Mouse (Mus musculus): ENCODE measurements around the gene Exosc8. TPM values are rescaled to one million over a fixed set of nuclear protein-coding genes. Genes with fewer than 3 reads are reported as not detected.

The Exosc8 gene
- polyA plus RNA-seq, 1 experiment from 2014 or later = 101 TPM

- H3K9me3 ChIP-seq (replicated peaks; ENCODE audit: control insufficient read depth, low read length) = no peaks in the 10 kb centered on the region
- peaks cover 60% of the 10 kb centered on the region for H3K36me3 ChIP-seq (ENCODE audit: control insufficient read depth, insufficient read depth, low read length)
- DNase-seq (ENCODE audit: low spot score) (no peak), ATAC-seq (no peak)
- no peak overlapping the region for H3K4me3 ChIP-seq (ENCODE audit: low read depth, low read length)
- no peak overlapping the region for H3K9ac ChIP-seq (ENCODE audit: low read length)
- no peak overlapping the region for H3K4me2 ChIP-seq (ENCODE audit: low read length)
- H3K4me1 ChIP-seq (ENCODE audit: control insufficient read depth, insufficient read depth, low read length) = no peaks in the 10 kb centered on the region
- H3K27ac ChIP-seq (ENCODE audit: low read depth, low read length) = no peak overlapping the region
- WGBS = 93% methylated on average over 5 of the region's 5 CpGs
- H3K27me3 ChIP-seq (replicated peaks; ENCODE audit: control insufficient read depth, insufficient read depth, low read length) = no peaks in the 10 kb centered on the region
These were observed 35.4 kb downstream of the Exosc8 start for GRCm38 (mm10) chr3:54699759-54700301.

- Histone ChIP-seq H3K27ac (ENCODE audit: low read depth, low read length) (peak overlapping the region; percentile 59), H3K27me3 (replicated peaks; ENCODE audit: control insufficient read depth, insufficient read depth, low read length) (no peaks in the 10 kb centered on the region), H3K9me3 (replicated peaks; ENCODE audit: control insufficient read depth, low read length) (no peaks in the 10 kb centered on the region), H3K4me2 (ENCODE audit: low read length) (peak overlapping the region; percentile 61), H3K4me1 (ENCODE audit: control insufficient read depth, insufficient read depth, low read length) (no peaks in the 10 kb centered on the region), H3K36me3 (ENCODE audit: control insufficient read depth, insufficient read depth, low read length) (peaks cover 23% of the 10 kb centered on the region), H3K4me3 (ENCODE audit: low read depth, low read length) (peak overlapping the region; percentile 69), H3K9ac (ENCODE audit: low read length) (peak overlapping the region; percentile 73)
- ATAC-seq = no peak; the same call in 1 of the 2 replicates
- WGBS = under 1% methylated on average over 8 of the region's 8 CpGs
- no peak for DNase-seq (ENCODE audit: low spot score)
These were observed 42.2 kb downstream of the Exosc8 start for GRCm38 (mm10) chr3:54693056-54693415.

DNA sequence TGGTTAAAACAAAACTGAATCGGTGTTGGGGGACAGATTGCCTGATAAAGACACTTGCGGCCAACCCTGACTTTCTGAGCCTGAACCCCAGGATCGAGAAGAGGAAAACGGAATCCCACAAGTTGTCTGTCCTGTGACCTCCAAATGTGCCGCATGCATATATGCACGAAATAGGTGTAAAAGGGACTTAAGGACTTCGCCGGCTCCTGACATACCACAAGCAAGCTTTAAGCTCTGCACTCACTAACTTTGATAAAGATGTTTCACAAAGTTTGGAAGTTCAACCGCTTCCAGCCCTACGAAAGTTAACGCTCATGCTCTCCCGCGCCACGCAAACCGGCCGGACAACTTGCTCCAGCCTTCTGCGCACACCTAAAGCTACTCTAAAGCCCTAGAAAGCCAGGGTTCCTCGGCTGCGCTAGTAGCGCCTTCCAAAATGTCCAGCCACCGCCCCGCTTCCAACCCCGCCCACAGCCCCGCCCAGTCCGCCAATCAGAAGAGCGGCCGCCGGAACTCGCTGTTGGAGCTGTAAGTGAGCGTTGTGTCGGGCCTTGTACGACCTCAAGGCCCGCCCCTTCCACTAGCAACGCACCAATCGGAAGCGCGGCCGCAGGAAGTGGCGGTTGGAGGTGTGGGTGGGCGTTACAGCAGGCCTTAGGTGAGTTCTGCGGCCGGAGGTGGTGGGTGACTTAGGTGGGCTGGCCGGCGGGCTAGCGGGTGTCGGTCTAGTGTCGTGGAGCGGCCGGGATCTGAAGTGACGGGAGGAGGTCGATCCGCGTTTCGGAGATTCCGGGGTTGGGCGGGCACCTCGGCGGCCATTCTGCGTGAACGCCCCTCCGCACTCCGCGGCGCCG lies 42.8 kb downstream of the Exosc8 start, which contains the start of gene Supt20:
Supt20 (plus strand) TSS at position 606 of the 854 bp plus-strand sequence.
- DNase-seq (ENCODE audit: low spot score) (peak; percentile 98), ATAC-seq (peak; percentile 100)
- H3K9ac ChIP-seq (ENCODE audit: low read length) = peak within 1 kb of the TSS; percentile 73
- H3K27me3 ChIP-seq (replicated peaks; ENCODE audit: control insufficient read depth, insufficient read depth, low read length) = no peaks in the 10 kb centered on the region
- peak within 1 kb of the TSS; percentile 69 for H3K4me3 ChIP-seq (ENCODE audit: low read depth, low read length)
- peaks cover 20% of the 10 kb centered on the region for H3K36me3 ChIP-seq (ENCODE audit: control insufficient read depth, insufficient read depth, low read length)
- 2% methylated on average over 65 of the region's 65 CpGs for WGBS
- H3K27ac ChIP-seq (ENCODE audit: low read depth, low read length) = peak within 1 kb of the TSS; percentile 59
- no peaks in the 10 kb centered on the region for H3K9me3 ChIP-seq (replicated peaks; ENCODE audit: control insufficient read depth, low read length)
- H3K4me1 ChIP-seq (ENCODE audit: control insufficient read depth, insufficient read depth, low read length) = no peaks in the 10 kb centered on the region
- peak within 1 kb of the TSS; percentile 69 for H3K4me2 ChIP-seq (ENCODE audit: low read length)

- ATAC-seq = no peak
- 53% methylated on average over 2 of the region's 2 CpGs for WGBS
- Histone ChIP-seq H3K4me3 (ENCODE audit: low read depth, low read length) (no peak overlapping the region), H3K36me3 (ENCODE audit: control insufficient read depth, insufficient read depth, low read length) (no peaks in the 10 kb centered on the region), H3K27ac (ENCODE audit: low read depth, low read length) (no peak overlapping the region), H3K27me3 (replicated peaks; ENCODE audit: control insufficient read depth, insufficient read depth, low read length) (no peaks in the 10 kb centered on the region), H3K4me2 (ENCODE audit: low read length) (no peak overlapping the region), H3K4me1 (ENCODE audit: control insufficient read depth, insufficient read depth, low read length) (no peaks in the 10 kb centered on the region), H3K9ac (ENCODE audit: low read length) (no peak overlapping the region), H3K9me3 (replicated peaks; ENCODE audit: control insufficient read depth, low read length) (no peaks in the 10 kb centered on the region)
- peak; percentile 68 for DNase-seq (ENCODE audit: low spot score)
These were observed 46.1 kb downstream of the Exosc8 start for GRCm38 (mm10) chr3:54689091-54689490.

DNA sequence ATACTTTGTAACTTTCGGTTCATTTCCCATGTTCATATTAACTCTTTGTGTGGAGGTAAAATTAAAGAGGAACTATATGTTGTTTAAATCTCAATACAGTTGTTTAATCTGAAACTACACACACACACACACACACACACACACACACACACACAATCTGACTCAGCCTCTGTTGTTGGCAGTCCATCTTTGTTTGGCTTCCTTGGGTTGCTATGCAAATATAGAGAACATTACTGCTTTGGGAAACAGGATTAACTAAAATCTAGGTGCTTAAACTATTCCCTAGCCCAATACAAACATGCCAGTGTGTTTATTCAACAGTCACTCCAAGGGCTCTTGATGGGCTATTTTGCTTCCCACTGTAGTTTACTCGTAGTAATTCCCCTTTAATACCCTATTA lies 47.9 kb downstream of the Exosc8 start:
- WGBS = 56% methylated on average over 2 of the region's 2 CpGs
- no peak for DNase-seq (ENCODE audit: low spot score)
- no peak for ATAC-seq
- Histone ChIP-seq H3K27ac (ENCODE audit: low read depth, low read length) (no peak overlapping the region), H3K27me3 (replicated peaks; ENCODE audit: control insufficient read depth, insufficient read depth, low read length) (no peaks in the 10 kb centered on the region), H3K36me3 (ENCODE audit: control insufficient read depth, insufficient read depth, low read length) (no peaks in the 10 kb centered on the region), H3K4me1 (ENCODE audit: control insufficient read depth, insufficient read depth, low read length) (no peaks in the 10 kb centered on the region), H3K9me3 (replicated peaks; ENCODE audit: control insufficient read depth, low read length) (no peaks in the 10 kb centered on the region), H3K9ac (ENCODE audit: low read length) (no peak overlapping the region), H3K4me3 (ENCODE audit: low read depth, low read length) (no peak overlapping the region), H3K4me2 (ENCODE audit: low read length) (no peak overlapping the region)

DNA sequence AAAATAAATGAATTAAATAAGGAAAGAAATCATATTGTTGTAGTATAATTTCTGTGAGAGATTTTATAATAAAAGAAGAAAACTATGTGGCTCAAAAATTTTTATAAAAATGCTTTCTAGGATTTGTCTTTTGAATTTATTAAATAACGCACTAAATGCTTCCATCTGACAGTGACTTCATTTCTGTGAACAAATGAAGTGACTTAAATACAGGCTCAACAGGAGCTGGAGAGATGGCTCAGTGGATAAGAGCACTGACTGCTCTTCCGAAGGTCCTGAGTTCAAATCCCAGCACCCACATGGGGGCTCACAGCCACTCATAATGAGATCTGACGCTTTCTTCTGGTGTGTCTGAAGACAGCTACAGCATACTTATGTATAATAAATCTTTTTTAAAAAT lies 50.0 kb downstream of the Exosc8 start:
- ATAC-seq (no peak), DNase-seq (ENCODE audit: low spot score) (no peak)
- H3K4me3 ChIP-seq (ENCODE audit: low read depth, low read length) = no peak overlapping the region
- H3K27me3 ChIP-seq (replicated peaks; ENCODE audit: control insufficient read depth, insufficient read depth, low read length) = no peaks in the 10 kb centered on the region
- WGBS = 92% methylated on average over 3 of the region's 3 CpGs
- no peak overlapping the region for H3K4me2 ChIP-seq (ENCODE audit: low read length)
- no peaks in the 10 kb centered on the region for H3K4me1 ChIP-seq (ENCODE audit: control insufficient read depth, insufficient read depth, low read length)
- H3K36me3 ChIP-seq (ENCODE audit: control insufficient read depth, insufficient read depth, low read length) = no peaks in the 10 kb centered on the region
- H3K9ac ChIP-seq (ENCODE audit: low read length) = no peak overlapping the region
- H3K27ac ChIP-seq (ENCODE audit: low read depth, low read length) = no peak overlapping the region
- no peaks in the 10 kb centered on the region for H3K9me3 ChIP-seq (replicated peaks; ENCODE audit: control insufficient read depth, low read length)

DNA sequence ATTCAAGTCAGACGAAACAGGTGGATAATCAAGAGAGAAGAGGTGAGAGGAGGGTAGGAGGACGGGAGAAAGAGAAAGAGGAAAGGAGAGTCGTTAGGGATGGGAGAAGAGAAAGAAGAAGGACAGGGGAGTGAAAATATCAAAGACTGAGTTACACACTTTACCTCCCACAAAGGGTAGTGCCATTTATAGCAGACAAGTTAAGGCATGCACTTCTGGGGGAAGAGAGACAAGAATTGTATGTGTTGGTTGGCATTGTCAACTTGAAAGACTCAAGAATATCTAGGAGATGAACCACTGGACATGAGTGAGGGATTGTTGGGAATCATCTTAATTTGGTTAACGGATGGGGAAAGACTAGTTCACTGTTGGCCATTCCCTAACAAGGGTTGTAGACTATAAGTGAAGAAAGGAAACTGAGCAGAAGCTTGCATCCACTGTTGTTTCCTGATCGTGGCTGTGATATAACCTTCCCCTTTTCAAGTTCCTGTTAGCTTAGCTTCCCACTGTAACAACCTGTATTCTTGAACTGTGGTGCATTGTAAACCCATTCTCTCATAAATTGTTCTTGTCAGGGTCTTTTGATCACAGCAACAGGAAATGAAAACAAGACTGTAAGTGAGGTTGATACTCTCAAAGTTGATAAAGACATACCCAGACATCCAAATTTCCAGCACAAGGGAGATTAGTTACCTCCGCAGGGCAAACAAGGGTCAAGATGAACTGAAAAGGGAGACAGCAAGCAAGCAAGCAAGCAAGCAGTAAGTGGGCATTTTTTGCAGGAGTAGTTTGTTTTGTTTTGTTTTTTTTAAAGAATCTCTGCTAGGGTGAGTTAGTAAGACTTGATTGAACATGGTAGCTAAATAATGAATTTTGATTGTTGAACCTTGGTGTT lies 53.6 kb downstream of the Exosc8 start:
- 78% methylated on average over 6 of the region's 6 CpGs for WGBS
- H3K4me3 ChIP-seq (ENCODE audit: low read depth, low read length) = no peak overlapping the region
- no peaks in the 10 kb centered on the region for H3K27me3 ChIP-seq (replicated peaks; ENCODE audit: control insufficient read depth, insufficient read depth, low read length)
- H3K9ac ChIP-seq (ENCODE audit: low read length) = no peak overlapping the region
- no peaks in the 10 kb centered on the region for H3K9me3 ChIP-seq (replicated peaks; ENCODE audit: control insufficient read depth, low read length)
- H3K4me1 ChIP-seq (ENCODE audit: control insufficient read depth, insufficient read depth, low read length) = no peaks in the 10 kb centered on the region
- no peak overlapping the region for H3K4me2 ChIP-seq (ENCODE audit: low read length)
- no peak for DNase-seq (ENCODE audit: low spot score)
- H3K36me3 ChIP-seq (ENCODE audit: control insufficient read depth, insufficient read depth, low read length) = no peaks in the 10 kb centered on the region
- ATAC-seq = no peak
- H3K27ac ChIP-seq (ENCODE audit: low read depth, low read length) = no peak overlapping the region

Data from forebrain, embryonic 14.5 days (tissue).